Mouse (Mus musculus) adrenal gland, postnatal 4 days (tissue): ENCODE measurements around the gene Chuk. TPM values are rescaled to one million over a fixed set of nuclear protein-coding genes. Genes with fewer than 3 reads are reported as not detected.

ENCODE experiments used
- DNase-seq, 2 experiments: peaks; one replicate each; pipeline ENCODE4 v3.0.0; 2021 to 2022; ENCODE audit warnings: low spot score in 2 of 2, mixed read lengths in 2 of 2
- total RNA-seq, 2 experiments: library from RNA; stranded (reverse); gene quantifications; 2 replicates each; pipeline ENCODE4 v1.2.3; 2021

Gene Chuk
- total RNA-seq, 2 experiments from 2014 or later: 54.5 to 58.7 TPM

GRCm38 (mm10) chr19:44042121-44042520 lies 65.2 kb downstream of the Chuk start:
- no peak for DNase-seq

- no peak for DNase-seq
These were observed 73.9 kb downstream of the Chuk start for GRCm38 (mm10) chr19:44033396-44033795.

DNA sequence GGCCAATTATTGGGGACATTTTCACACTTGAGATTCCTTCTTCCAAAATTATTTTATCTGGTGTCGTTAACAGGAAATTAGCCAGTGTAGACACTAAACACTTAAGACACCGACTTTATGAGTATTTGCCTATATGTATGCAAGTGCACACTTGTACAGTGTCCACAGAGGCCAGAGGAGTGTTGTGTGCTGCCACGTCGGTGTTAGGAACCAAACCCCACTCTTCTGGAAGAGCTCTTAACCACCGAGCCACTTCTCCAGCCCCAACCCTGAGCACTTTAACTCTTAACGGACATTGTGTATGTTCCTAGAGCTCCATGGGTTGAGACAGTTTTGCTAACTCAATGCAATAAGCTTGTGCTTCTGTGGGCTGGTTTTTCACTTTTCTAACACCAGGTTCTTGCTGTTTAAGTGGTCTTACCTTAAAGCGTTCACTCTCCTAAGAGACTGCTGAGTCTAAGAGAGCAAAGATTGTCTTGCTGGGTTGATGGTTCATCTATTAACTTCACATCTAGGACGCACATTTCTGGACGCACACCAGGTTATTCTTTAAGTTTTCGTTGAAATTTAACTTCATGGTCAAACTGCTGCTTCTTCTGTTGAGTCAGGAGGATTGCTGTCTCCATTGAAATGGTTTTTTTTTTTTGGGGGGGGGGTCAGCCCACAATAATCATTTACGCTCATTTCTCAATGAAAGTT lies 75.1 kb downstream of the Chuk start:
- no peak for DNase-seq

DNA sequence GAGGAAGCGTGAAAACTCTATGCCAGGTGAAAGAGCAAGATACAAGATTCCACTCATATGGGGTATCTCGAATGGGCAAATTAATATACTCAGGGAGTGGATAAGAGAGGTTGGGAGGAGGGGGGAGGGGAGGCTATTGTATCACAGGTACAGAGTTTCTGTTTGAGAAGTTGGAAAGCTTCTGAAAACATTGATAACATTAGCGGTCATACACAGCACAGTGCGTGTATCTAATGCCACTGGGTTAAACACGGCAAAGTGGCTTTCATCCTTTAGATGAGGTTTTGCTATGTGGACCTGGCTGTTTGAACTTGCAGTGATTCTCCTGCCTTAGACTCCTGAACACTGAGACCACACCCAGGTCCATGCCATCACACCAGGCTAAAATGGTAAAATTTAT lies 77.3 kb downstream of the Chuk start:
- no peak for DNase-seq

DNA sequence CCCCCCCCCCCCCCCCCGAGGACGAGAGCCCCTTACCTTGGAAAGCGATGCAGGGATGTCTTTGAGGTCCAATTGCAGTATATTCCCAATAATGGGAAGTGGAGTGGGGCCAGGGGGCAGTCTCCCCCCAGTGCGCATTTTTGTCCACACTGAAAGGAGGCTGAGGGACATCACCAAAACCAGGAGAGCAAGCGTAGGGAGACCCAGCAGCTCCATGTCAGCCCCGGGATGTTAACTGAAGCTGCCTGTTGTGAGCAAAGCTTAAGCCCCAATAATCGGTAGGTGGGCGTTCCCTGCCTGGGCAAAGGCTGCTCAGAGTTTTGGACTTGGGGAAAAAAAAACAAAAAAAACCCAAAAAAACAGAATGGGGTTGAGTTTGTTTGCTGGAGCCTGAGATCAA lies 78.3 kb downstream of the Chuk start, which contains the start of gene Cyp2c23:
TSS of gene Cyp2c23 (minus strand) at position 237 of the 400 bp plus-strand sequence.
- no peak for DNase-seq

GRCm38 (mm10) chr19:44026956-44027530 lies 80.2 kb downstream of the Chuk start:
- no peak for DNase-seq

GRCm38 (mm10) chr19:44024921-44025585 lies 82.2 kb downstream of the Chuk start:
- DNase-seq: no peak

Other genes with a start within 250 kb of the Chuk start
- gene Dnmbp, start 167.3 kb downstream of the Chuk start, total RNA-seq: 10 to 100 TPM; 22.6 to 23.1 TPM
- 10 to 100 TPM; 15.0 to 17.9 TPM for gene Cpn1, start 120.9 kb downstream of the Chuk start, total RNA-seq
- 10 to 100 TPM in 1 of 2 experiments, under 1 TPM in 1; 0.90 to 16.8 TPM for gene Cyp2c23, start 78.3 kb downstream of the Chuk start, total RNA-seq
- gene Erlin1, start 37.7 kb downstream of the Chuk start, total RNA-seq: 10 to 100 TPM; 19.8 to 21.2 TPM
- 10 to 100 TPM; 33.9 to 34.4 TPM for gene Cwf19l1, start 28.4 kb upstream of the Chuk start, total RNA-seq
- gene Bloc1s2, start 39.0 kb upstream of the Chuk start, total RNA-seq: 10 to 100 TPM; 44.9 to 50.0 TPM
- gene Pkd2l1, start 85.0 kb upstream of the Chuk start, total RNA-seq: under 1 TPM in 1 of 2 experiments, not detected in 1; 0.08 TPM
- gene Scd3, start 95.8 kb upstream of the Chuk start, total RNA-seq: under 1 TPM; 0.17 to 0.68 TPM
- 100 to 1,000 TPM; 412 to 445 TPM for gene Scd2, start 186.2 kb upstream of the Chuk start, total RNA-seq
- 1 to 10 TPM; 2.0 to 2.2 TPM for gene Scd4, start 225.6 kb upstream of the Chuk start, total RNA-seq